ENCODE assay signal across 9 mouse cellular contexts in genomic region chr1:89646326-89647018, GRCm38 (mm10).
DNase-seq lines count a peak whose midpoint lies in the region; TF ChIP-seq lines count a peak whose summit lies in the region.
"Had no signal": no experiment of that assay in that cellular context is flagged by ENCODE, and none has a peak within 500 bp of the region (broad histone marks: within the 10 kb centered on the region; RNA-seq: fewer than 3 reads in every experiment).

No protein-coding gene starts in this region.

- H3K4me3 ChIP-seq in embryonic fibroblast, embryonic 13.5 days (ENCODE audit: insufficient read depth, low read length): no peak overlapping the region
- no peak overlapping the region for H3K4me3 ChIP-seq in layer of hippocampus, adult 2 months
- H3K4me3 ChIP-seq: hindbrain, embryonic 15.5 days had no signal

- peak; percentile 13 for DNase-seq in Muller cell, postnatal 12 days (ENCODE audit: inconsistent ontology term)
- peak; percentile 82 for DNase-seq in brain, embryonic 14.5 days (ENCODE audit: low read depth)
- DNase-seq in heart, postnatal 36 days: peak; percentile 73 to 74
- peak; percentile 53 to 81 for DNase-seq in layer of hippocampus, adult 2 months (ENCODE audit: low spot score in 2 of 2)
- peak; percentile 78 for DNase-seq in lung, postnatal 14 days
- DNase-seq in retina, postnatal 7 days (ENCODE audit: low read depth, low spot score): peak; percentile 56
- DNase-seq in thymus, postnatal 4 days: peak; percentile 85

- TF ChIP-seq CTCF in brain, embryonic 14.5 days (IDR thresholded peaks at IDR 0.05; ENCODE audit: borderline replicate concordance, extremely low read depth, insufficient read depth, insufficient read length): peak; percentile 91
- TF ChIP-seq CTCF in embryonic fibroblast, embryonic 13.5 days (IDR thresholded peaks at IDR 0.05; ENCODE audit: borderline replicate concordance, insufficient read depth, low read length): peak; percentile 96
- TF ChIP-seq CTCF in layer of hippocampus, adult 2 months (conservative IDR thresholded peaks at IDR 0.05): peak; percentile 96

- peaks cover 5% of the 10 kb centered on the region; the same call in 1 of the 2 replicates for H3K4me1 ChIP-seq in embryonic fibroblast, embryonic 13.5 days (ENCODE audit: control insufficient read depth, insufficient read depth, low read length)

- no peak overlapping the region for H3K27ac ChIP-seq in embryonic fibroblast, embryonic 13.5 days (ENCODE audit: insufficient read depth, low read length)
- H3K27ac ChIP-seq in layer of hippocampus, adult 2 months: no peak overlapping the region
- H3K27ac ChIP-seq: hindbrain, embryonic 15.5 days had no signal

- TF ChIP-seq POLR2A in brain, embryonic 14.5 days (IDR thresholded peaks at IDR 0.05; ENCODE audit: borderline replicate concordance, extremely low read depth, insufficient read depth, insufficient read length, poor library complexity, severe bottlenecking): no peak
- no peak for TF ChIP-seq POLR2A in embryonic fibroblast, embryonic 13.5 days (IDR thresholded peaks at IDR 0.05; ENCODE audit: low read depth, low read length)

- intact Hi-C loops in heart, postnatal 36 days (cut with DNase I): loop anchor here (2.0 to 5.0 kb wide), 3 partner anchors 106 to 946 kb away; no protein-coding TSS in a partner anchor

Comparison
In these comparisons a context has a peak if more than half of its experiments do, and no peak if none do; other contexts are left out.
1. DNase-seq: peak in every context shown above with its lines; median percentile 85 in thymus, postnatal 4 days; 82 in brain, embryonic 14.5 days; 78 in lung, postnatal 14 days; 74 in heart, postnatal 36 days; 67 in layer of hippocampus, adult 2 months; 56 in retina, postnatal 7 days; 13 in Muller cell, postnatal 12 days.